Mouse (Mus musculus) heart, embryonic 16.5 days (tissue): ENCODE data around the gene Ost4. TPM values are rescaled to one million over a fixed set of nuclear protein-coding genes. Genes with fewer than 3 reads are reported as not detected.

Source experiments
- ATAC-seq: fragments of 200-750 bp; cut with Nextera tagmentation; replicated peaks from 2 replicates; pipeline ENCODE4 v1.8.0; 2017; ENCODE audit warnings: moderate number of reproducible peaks; ENCODE audit not compliant: insufficient read depth, low FRiP score; ENCODE audit errors: extremely low read depth
- H3K27ac ChIP-seq: fragments of 300-500 bp; sonication (generic); 2 replicates; pipeline ENCODE4 v1.5.1; 2014; ENCODE audit warnings: mild to moderate bottlenecking, low read length, control low read depth, moderate library complexity
- H3K27me3 ChIP-seq: fragments of 300-500 bp; sonication (generic); 2 replicates; pipeline ENCODE4 v1.6.1; 2014; ENCODE audit warnings: low read length, mixed read lengths; ENCODE audit not compliant: control insufficient read depth, insufficient read depth
- H3K36me3 ChIP-seq: fragments of 300-500 bp; sonication (generic); 2 replicates; pipeline ENCODE4 v1.6.1; 2014; ENCODE audit not compliant: control insufficient read depth, insufficient read depth
- H3K4me1 ChIP-seq: fragments of 300-500 bp; sonication (generic); 2 replicates; pipeline ENCODE4 v1.6.1; 2014; ENCODE audit warnings: low read length, mixed read lengths; ENCODE audit not compliant: control insufficient read depth, insufficient read depth
- H3K4me2 ChIP-seq: fragments of 300-500 bp; sonication (generic); 2 replicates; pipeline ENCODE4 v1.6.1; 2014; ENCODE audit warnings: low read depth, mild to moderate bottlenecking, control low read depth, low read length
- H3K4me3 ChIP-seq: fragments of 300-500 bp; sonication (generic); 2 replicates; pipeline ENCODE4 v1.5.1; 2014; ENCODE audit warnings: mild to moderate bottlenecking, control low read depth, low read length
- H3K9ac ChIP-seq: fragments of 300-500 bp; sonication (generic); 2 replicates; pipeline ENCODE4 v1.6.1; 2014; ENCODE audit warnings: low read length, control low read depth
- H3K9me3 ChIP-seq: fragments of 300-500 bp; sonication (generic); replicated peaks from 2 replicates; pipeline ENCODE4 v1.6.1; 2016; ENCODE audit warnings: low read length; ENCODE audit not compliant: control insufficient read depth
- WGBS: fragments of 180-500 bp; shearing (Covaris S2); extraction: QIAGEN DNeasy Blood & Tissue Kit; methylation state at CpG from one replicate; pipeline ENCODE4 v1.1.7; 2014; 5-methylcytosine and 5-hydroxymethylcytosine counted together
- polyA plus RNA-seq: library from polyadenylated mRNA; unstranded; fragments of >200 nt; fragmentation: Nextera tagmentation; extraction: Ambion mirVana; gene quantifications from 2 replicates; pipeline ENCODE4 v1.2.1, GENCODE M21; 2015

Gene Ost4
- polyA plus RNA-seq, 1 experiment from 2014 or later: 349 TPM

DNA sequence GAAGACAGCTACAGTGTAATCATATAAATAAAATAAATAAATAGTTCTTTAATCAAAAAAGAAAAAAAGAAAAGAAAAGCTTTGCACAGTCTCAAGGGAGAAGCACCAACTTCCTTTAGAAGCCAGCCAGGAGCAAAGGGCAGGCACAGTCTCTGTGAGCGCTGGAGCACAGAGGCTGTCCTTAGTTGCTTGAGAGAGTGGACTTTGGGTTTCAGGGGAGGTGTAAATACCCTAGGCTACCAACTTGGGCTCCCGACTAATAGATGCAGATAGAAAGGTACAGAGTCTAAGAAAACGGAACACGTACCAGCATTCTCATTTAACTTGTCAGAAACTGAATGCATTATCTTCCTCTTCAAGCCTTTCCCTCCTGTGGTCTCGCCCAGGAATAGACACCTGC lies 41.0 kb upstream of the Ost4 start:
- no peak overlapping the region for H3K4me3 ChIP-seq
- H3K4me2 ChIP-seq: no peak overlapping the region
- H3K27ac ChIP-seq: no peak overlapping the region
- WGBS: 75% methylated on average over 5 of the region's 5 CpGs
- peaks cover 12% of the 10 kb centered on the region for H3K4me1 ChIP-seq
- no peaks in the 10 kb centered on the region for H3K9me3 ChIP-seq
- H3K36me3 ChIP-seq: peaks cover 12% of the 10 kb centered on the region
- ATAC-seq: no peak
- no peak overlapping the region for H3K9ac ChIP-seq
- H3K27me3 ChIP-seq: no peaks in the 10 kb centered on the region

DNA sequence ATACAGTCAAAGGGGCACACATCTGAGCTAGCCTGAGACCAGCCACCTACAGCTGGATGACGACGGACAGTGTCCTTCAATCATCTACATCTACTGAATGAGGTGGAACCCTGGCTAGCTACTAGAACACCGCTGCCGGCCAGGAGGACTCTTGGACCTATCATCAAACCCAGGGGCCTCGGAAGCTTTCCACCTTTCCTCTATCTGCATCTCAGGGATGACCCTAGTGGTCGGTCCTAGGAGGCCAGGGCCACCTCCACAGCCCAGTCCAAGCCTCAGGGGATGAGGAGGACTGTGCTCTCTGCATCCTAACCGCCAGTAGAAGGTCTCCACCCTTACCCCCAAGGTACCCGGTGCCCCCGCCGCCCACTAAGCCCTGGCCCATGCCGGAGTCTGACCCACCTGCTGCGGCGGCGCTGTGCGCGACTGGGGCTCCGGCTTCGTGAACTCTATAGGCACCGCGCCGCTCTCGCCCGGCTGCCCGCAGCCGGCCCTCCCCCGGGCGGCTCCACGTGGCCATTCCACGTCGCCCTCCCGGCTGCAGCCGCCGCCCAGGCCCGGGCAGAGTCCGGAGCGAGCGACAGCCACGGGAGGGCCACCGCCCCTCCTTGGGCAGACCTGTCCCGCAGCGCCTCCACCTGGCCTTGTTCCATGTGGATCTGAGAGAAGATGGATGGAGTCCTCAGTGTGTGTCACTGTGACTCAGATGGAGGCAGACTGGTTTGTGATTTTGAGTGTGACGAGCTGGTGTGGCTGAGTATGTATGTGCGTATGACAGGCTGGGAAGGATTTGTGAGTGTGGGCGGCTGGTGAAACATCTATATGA lies 37.6 kb upstream of the Ost4 start, which contains the start of gene Cgref1:
Cgref1 (minus strand) TSS at position 636 of the 826 bp plus-strand sequence.
- H3K4me1 ChIP-seq: peaks cover 4% of the 10 kb centered on the region; the same call in 1 of the 2 replicates
- H3K9me3 ChIP-seq: no peaks in the 10 kb centered on the region
- peak within 1 kb of the TSS; percentile 52 for H3K4me3 ChIP-seq
- H3K36me3 ChIP-seq: no peaks in the 10 kb centered on the region
- peak within 1 kb of the TSS; percentile 78 for H3K4me2 ChIP-seq
- no peak within 1 kb of the TSS for H3K27ac ChIP-seq
- H3K9ac ChIP-seq: peak within 1 kb of the TSS; percentile 64
- 7% methylated on average over 44 of the region's 44 CpGs for WGBS
- no peaks in the 10 kb centered on the region for H3K27me3 ChIP-seq
- ATAC-seq: peak; percentile 34; the same call in 1 of the 2 replicates

DNA sequence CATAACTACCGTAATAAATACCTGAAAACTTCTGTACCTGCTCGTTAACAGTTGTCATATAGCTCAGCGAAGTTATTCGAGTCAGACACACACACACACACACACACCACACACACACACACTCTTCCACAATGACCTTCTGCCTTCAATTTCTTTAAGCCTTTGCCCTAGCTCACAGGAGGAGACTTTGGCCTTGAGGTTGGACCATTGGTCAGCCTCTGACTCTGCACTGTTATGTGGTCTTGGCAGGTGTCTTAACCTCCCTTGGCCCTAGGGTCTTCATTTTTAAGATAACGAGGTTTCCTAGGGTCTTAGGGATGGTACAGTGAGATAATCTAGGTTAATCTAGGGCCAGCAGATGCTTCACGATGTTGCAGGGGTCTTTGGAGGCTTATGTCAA lies 36.8 kb upstream of the Ost4 start:
- Histone ChIP-seq H3K27me3 (no peaks in the 10 kb centered on the region), H3K4me2 (no peak overlapping the region), H3K4me1 (0 out of 2 replicates have a peak, but pooled peaks cover 2% of the 10 kb centered on the region), H3K9ac (no peak overlapping the region), H3K4me3 (no peak overlapping the region), H3K9me3 (no peaks in the 10 kb centered on the region), H3K36me3 (no peaks in the 10 kb centered on the region), H3K27ac (no peak overlapping the region)
- no peak for ATAC-seq
- WGBS: 86% methylated on average over 6 of the region's 6 CpGs

DNA sequence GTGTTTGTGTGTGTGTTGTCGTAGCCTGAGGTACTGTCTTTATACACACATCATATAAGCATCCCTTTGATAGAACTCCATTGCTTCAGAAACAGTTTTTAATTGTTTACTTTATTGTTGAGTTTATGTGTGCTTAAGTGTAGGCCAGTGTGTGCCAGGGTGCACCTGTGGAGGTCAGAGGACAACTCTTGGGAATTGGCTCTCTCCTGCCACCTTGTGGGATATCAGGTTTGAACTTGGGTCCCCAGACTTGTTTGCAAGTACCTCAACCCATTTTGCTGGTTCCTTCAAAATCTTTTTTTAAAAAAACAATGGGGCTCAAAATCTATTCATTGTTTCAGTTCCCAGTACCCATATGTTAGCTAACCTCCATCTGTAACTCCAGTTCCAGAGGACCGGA lies 35.4 kb upstream of the Ost4 start:
- WGBS: 92% methylated on average over 2 of the region's 2 CpGs
- no peak for ATAC-seq
- H3K4me2 ChIP-seq: no peak overlapping the region

DNA sequence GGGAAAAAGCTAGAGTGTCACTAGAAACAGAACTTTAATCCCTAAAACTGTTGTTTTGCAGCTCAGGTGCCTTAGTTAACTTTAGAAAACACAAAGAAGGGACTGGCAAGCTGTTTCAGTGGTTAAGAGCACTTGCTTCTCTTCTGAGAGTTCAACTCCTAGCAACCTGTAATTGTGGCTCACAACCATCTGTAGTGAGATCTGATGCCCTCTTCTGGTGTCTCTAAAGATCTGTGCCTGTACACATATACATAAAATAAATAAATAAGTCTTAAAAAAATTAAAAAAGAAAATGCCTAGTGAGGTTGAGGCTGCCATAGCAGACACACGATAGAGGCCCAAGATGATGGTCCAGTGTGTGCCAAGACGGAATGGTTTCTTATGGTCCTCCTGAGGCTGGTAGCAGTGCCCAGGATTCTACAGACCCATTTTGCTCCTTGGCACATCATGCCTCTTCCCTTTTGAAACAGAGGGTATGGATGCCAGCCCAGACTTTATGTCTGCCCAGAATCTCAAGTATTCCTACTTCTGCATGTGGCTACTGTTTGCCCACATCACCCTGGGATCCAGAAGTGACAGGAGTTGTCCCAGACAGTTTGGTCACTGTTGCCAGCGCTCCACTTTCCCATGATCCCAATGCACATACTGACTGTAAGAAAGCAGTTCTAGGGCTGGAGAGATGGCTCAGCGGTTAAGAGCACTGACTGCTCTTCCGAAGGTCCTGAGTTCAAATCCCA lies 27.3 kb upstream of the Ost4 start:
- Histone ChIP-seq H3K9ac (no peak overlapping the region), H3K4me1 (0 out of 2 replicates have a peak, but pooled peaks cover 4% of the 10 kb centered on the region), H3K27me3 (no peaks in the 10 kb centered on the region), H3K4me2 (no peak overlapping the region), H3K9me3 (no peaks in the 10 kb centered on the region), H3K27ac (no peak overlapping the region), H3K4me3 (no peak overlapping the region), H3K36me3 (no peaks in the 10 kb centered on the region)
- no peak for ATAC-seq
- WGBS: 91% methylated on average over 5 of the region's 5 CpGs

More for the DNA sequence above, 35.4 kb upstream of the Ost4 start:
- H3K4me1 ChIP-seq: no peaks in the 10 kb centered on the region
- H3K27me3 ChIP-seq: no peaks in the 10 kb centered on the region
- no peaks in the 10 kb centered on the region for H3K36me3 ChIP-seq
- no peak overlapping the region for H3K4me3 ChIP-seq
- H3K9ac ChIP-seq: no peak overlapping the region
- no peaks in the 10 kb centered on the region for H3K9me3 ChIP-seq
- no peak overlapping the region for H3K27ac ChIP-seq

DNA sequence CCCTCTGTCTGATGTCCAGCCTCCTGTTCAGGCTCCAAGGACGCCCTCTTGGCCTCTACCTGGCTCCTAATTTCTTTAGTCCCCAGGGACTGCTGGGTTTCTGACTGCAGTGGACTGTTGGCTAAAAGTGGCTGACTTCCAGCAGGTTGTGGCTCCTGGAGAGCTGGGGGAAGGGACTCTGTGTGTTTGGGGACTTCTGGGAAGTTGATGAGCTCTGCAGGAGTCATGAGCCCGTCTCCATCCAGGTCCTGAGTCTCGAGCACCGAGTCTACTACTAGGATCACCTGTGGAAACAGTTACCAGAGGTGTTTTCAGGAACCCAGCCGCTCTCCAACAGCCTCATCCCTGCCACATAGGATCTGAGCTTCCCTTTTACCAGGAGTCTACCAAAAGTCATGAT lies 26.1 kb upstream of the Ost4 start:
- H3K27ac ChIP-seq: no peak overlapping the region
- WGBS: 53% methylated on average over 5 of the region's 5 CpGs
- no peak overlapping the region for H3K4me2 ChIP-seq
- H3K4me3 ChIP-seq: no peak overlapping the region
- no peaks in the 10 kb centered on the region for H3K36me3 ChIP-seq
- H3K27me3 ChIP-seq: no peaks in the 10 kb centered on the region
- no peak overlapping the region for H3K9ac ChIP-seq
- ATAC-seq: no peak
- H3K9me3 ChIP-seq: no peaks in the 10 kb centered on the region
- H3K4me1 ChIP-seq: 0 out of 2 replicates have a peak, but pooled peaks cover 4% of the 10 kb centered on the region

DNA sequence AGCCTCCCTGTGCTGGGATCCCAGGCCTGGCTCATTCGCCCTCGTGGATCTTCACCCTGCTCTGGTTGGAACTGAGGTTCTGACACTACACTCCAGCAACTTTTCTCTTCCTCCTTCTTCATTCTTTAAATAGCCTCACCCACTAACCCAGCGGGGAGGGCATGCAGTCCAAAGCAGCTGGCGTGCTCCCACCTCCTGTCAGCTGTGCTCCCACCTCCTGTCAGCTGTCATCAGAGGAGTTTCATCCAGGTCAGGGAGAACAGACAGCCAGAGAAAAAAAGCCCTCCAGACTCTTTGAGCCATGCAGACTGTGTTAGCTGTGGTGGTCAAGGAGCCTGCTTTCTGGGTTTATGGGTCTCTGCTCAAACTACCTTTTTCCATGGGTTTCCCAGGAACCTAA lies 23.8 kb upstream of the Ost4 start:
- 49% methylated on average over 4 of the region's 4 CpGs for WGBS
- no peaks in the 10 kb centered on the region for H3K27me3 ChIP-seq
- H3K27ac ChIP-seq: no peak overlapping the region
- H3K4me1 ChIP-seq: 0 out of 2 replicates have a peak, but pooled peaks cover 4% of the 10 kb centered on the region
- no peak overlapping the region for H3K9ac ChIP-seq
- ATAC-seq: no peak
- no peak overlapping the region for H3K4me3 ChIP-seq
- no peaks in the 10 kb centered on the region for H3K36me3 ChIP-seq
- no peaks in the 10 kb centered on the region for H3K9me3 ChIP-seq
- no peak overlapping the region for H3K4me2 ChIP-seq

DNA sequence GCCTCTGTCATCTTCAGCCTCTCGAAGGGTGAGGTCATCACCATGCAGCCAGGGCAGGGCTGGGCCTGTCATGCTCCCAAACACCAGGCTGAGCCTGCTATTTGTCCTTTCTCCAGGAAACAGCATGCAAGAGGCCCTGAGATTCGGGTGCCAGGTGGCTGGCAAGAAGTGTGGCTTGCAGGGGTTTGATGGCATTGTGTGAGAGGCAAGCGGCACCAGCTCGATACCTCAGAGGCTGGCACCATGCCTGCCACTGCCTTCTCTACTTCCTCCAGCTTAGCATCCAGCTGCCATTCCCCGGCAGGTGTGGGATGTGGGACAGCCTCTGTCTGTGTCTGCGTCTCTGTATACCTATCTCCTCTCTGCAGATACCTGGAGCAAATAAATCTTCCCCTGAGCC lies 23.3 kb upstream of the Ost4 start:
- no peak overlapping the region for H3K4me3 ChIP-seq
- H3K9ac ChIP-seq: no peak overlapping the region
- no peaks in the 10 kb centered on the region for H3K27me3 ChIP-seq
- H3K36me3 ChIP-seq: no peaks in the 10 kb centered on the region
- H3K27ac ChIP-seq: no peak overlapping the region
- no peak for ATAC-seq
- no peaks in the 10 kb centered on the region for H3K9me3 ChIP-seq
- H3K4me2 ChIP-seq: no peak overlapping the region
- H3K4me1 ChIP-seq: 0 out of 2 replicates have a peak, but pooled peaks cover 4% of the 10 kb centered on the region
- 80% methylated on average over 6 of the region's 6 CpGs for WGBS

DNA sequence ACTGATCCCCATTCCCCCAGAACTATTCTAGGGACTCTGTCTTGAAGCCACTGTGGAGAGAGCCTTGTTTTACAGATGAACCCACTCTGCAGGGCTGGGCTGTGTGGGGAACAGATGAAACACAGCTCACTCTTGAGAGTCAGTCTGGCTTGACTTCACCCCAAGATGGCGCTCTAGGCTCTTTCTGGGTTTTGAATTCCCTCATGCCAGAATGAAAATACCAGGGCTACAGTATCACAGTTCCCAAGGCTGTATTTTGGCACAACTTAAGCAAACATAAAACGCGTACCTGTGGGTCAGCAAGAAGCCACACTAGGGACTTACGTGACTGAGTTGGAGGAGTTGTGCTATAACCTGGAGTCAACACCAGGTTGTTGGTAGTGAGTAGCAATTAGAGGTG lies 22.5 kb upstream of the Ost4 start:
- ATAC-seq: peak; percentile 62; the same call in 1 of the 2 replicates
- WGBS: 42% methylated on average over 4 of the region's 4 CpGs

More for the DNA sequence above, 22.5 kb upstream of the Ost4 start:
- Histone ChIP-seq H3K4me2 (no peak overlapping the region), H3K27ac (no peak overlapping the region), H3K4me1 (0 out of 2 replicates have a peak, but pooled peaks cover 4% of the 10 kb centered on the region), H3K9me3 (no peaks in the 10 kb centered on the region), H3K36me3 (no peaks in the 10 kb centered on the region), H3K27me3 (no peaks in the 10 kb centered on the region), H3K9ac (no peak overlapping the region), H3K4me3 (no peak overlapping the region)
